ENCODE assay signal across 11 mouse cellular contexts in the genomic region with DNA sequence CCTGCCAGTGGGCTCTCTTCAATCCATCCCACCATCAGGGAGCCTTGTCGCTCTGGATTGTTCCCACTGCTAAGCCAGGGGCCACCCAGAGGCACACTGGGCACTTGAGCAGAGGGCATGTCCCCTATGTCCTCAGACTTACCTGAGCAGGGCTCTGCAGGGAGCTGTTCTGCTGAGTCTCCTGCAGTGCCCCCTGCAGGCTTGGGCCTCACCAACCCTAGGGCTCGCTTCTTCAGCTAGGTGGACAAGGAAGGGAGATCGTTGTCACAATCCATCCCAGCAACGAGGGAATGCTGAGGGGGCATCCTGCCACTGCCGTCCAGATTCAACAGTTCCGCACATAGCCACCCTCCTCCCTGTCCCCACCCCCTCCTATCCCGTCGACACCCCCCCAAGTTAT. TPM values are rescaled to one million over a fixed set of nuclear protein-coding genes. Genes with fewer than 3 reads are reported as not detected.
DNase-seq lines count a peak whose midpoint lies in the region; ATAC-seq and TF ChIP-seq lines count a peak whose summit lies in the region.
"Had no signal": no experiment of that assay in that cellular context is flagged by ENCODE, and none has a peak within 500 bp of the region (broad histone marks: within the 10 kb centered on the region; RNA-seq: fewer than 3 reads in every experiment).

No protein-coding gene starts in this region.

- H3K36me3 ChIP-seq in hindbrain, embryonic 13.5 days = no peaks in the 10 kb centered on the region
- H3K36me3 ChIP-seq in hindbrain, embryonic 12.5 days = no peaks in the 10 kb centered on the region
- no peaks in the 10 kb centered on the region; the same call in 1 of the 2 replicates for H3K36me3 ChIP-seq in spleen, adult 2 months (ENCODE audit: control insufficient read depth, insufficient read depth, low read length)
- H3K36me3 ChIP-seq in hindbrain, postnatal 0 days (ENCODE audit: insufficient read depth, low read length) = no peaks in the 10 kb centered on the region
- H3K36me3 ChIP-seq: hindbrain, embryonic 15.5 days; limb, embryonic 12.5 days had no signal

- no peak for DNase-seq in spleen, adult 2 months (ENCODE audit: low read depth in 1 of 2, low spot score in 2 of 2)
- no peak for DNase-seq in spleen, postnatal 4 days (ENCODE audit: low spot score in 2 of 2)
- DNase-seq in hindbrain, postnatal 0 days (ENCODE audit: low spot score) = no peak
- peak; percentile 29 to 45 for DNase-seq in thymus, postnatal 36 days
- no peak for DNase-seq in layer of hippocampus, postnatal 36 days

- peaks cover 13% of the 10 kb centered on the region for H3K4me1 ChIP-seq in hindbrain, embryonic 13.5 days (replicated peaks)
- peaks cover 18% of the 10 kb centered on the region for H3K4me1 ChIP-seq in hindbrain, embryonic 12.5 days
- no peaks in the 10 kb centered on the region for H3K4me1 ChIP-seq in spleen, adult 2 months (ENCODE audit: control insufficient read depth, insufficient read depth, insufficient read length)
- H3K4me1 ChIP-seq in hindbrain, postnatal 0 days (ENCODE audit: insufficient read depth, low read length) = no peaks in the 10 kb centered on the region
- H3K4me1 ChIP-seq: limb, embryonic 12.5 days had no signal

- H3K27me3 ChIP-seq in hindbrain, embryonic 13.5 days = 0 out of 2 replicates have a peak, but pooled peaks cover 2% of the 10 kb centered on the region
- H3K27me3 ChIP-seq in hindbrain, embryonic 12.5 days = no peaks in the 10 kb centered on the region
- H3K27me3 ChIP-seq in spleen, adult 2 months (ENCODE audit: control insufficient read depth, insufficient read depth, low read length) = no peaks in the 10 kb centered on the region
- H3K27me3 ChIP-seq in hindbrain, postnatal 0 days (ENCODE audit: insufficient read depth, low read length) = no peaks in the 10 kb centered on the region
- H3K27me3 ChIP-seq: hindbrain, embryonic 15.5 days; Patski had no signal

- H3K9ac ChIP-seq in hindbrain, embryonic 13.5 days = 0 out of 2 replicates have a peak overlapping the region, but pooled peaks have one; percentile 13
- H3K9ac ChIP-seq in hindbrain, embryonic 12.5 days = no peak overlapping the region
- H3K9ac ChIP-seq in hindbrain, postnatal 0 days (replicated peaks; ENCODE audit: low read length) = no peak overlapping the region
- H3K9ac ChIP-seq: hindbrain, embryonic 15.5 days; limb, embryonic 12.5 days had no signal

- no peak overlapping the region for H3K4me3 ChIP-seq in hindbrain, embryonic 13.5 days
- H3K4me3 ChIP-seq in hindbrain, embryonic 12.5 days = no peak overlapping the region
- H3K4me3 ChIP-seq in spleen, adult 2 months (ENCODE audit: extremely low read depth, insufficient read depth, insufficient read length) = no peak overlapping the region
- no peak overlapping the region for H3K4me3 ChIP-seq in hindbrain, postnatal 0 days (ENCODE audit: low read length)
- H3K4me3 ChIP-seq: hindbrain, embryonic 15.5 days; limb, embryonic 12.5 days had no signal

- 74% methylated on average over 8 of the region's 8 CpGs for WGBS in hindbrain, embryonic 13.5 days
- WGBS in hindbrain, embryonic 12.5 days = 75% methylated on average over 8 of the region's 8 CpGs
- 84% methylated on average over 8 of the region's 8 CpGs for whole genome bisulfite sequencing in spleen, adult 2 months
- WGBS in hindbrain, postnatal 0 days = 69% methylated on average over 8 of the region's 8 CpGs

- no peak overlapping the region for H3K4me2 ChIP-seq in hindbrain, embryonic 13.5 days
- H3K4me2 ChIP-seq in hindbrain, embryonic 12.5 days (replicated peaks) = no peak overlapping the region
- H3K4me2 ChIP-seq in hindbrain, postnatal 0 days (ENCODE audit: low read depth, low read length) = no peak overlapping the region
- H3K4me2 ChIP-seq: hindbrain, embryonic 15.5 days; limb, embryonic 12.5 days had no signal

- no peaks in the 10 kb centered on the region for H3K9me3 ChIP-seq in hindbrain, embryonic 13.5 days
- H3K9me3 ChIP-seq in hindbrain, embryonic 12.5 days (replicated peaks) = no peaks in the 10 kb centered on the region
- H3K9me3 ChIP-seq in hindbrain, postnatal 0 days (ENCODE audit: low read length) = no peaks in the 10 kb centered on the region
- H3K9me3 ChIP-seq: hindbrain, embryonic 15.5 days; limb, embryonic 12.5 days had no signal

- no peak for TF ChIP-seq POLR2A in spleen, adult 2 months (IDR thresholded peaks at IDR 0.05; ENCODE audit: low read depth, low read length)

- ATAC-seq in hindbrain, embryonic 13.5 days (ENCODE audit: low FRiP score) = no peak
- ATAC-seq in hindbrain, embryonic 12.5 days (ENCODE audit: low FRiP score) = no peak
- 0 out of 2 replicates have a peak, but pooled peaks have one; percentile 16 for ATAC-seq in hindbrain, postnatal 0 days
- ATAC-seq in granulocyte monocyte progenitor cell, adult 5-6 weeks (replicated peaks; ENCODE audit: poor library complexity, severe bottlenecking) = no peak
- ATAC-seq: Patski had no signal

- H3K27ac ChIP-seq in hindbrain, embryonic 13.5 days = no peak overlapping the region
- no peak overlapping the region for H3K27ac ChIP-seq in hindbrain, embryonic 12.5 days
- H3K27ac ChIP-seq in spleen, adult 2 months (ENCODE audit: insufficient read depth, low read length) = no peak overlapping the region
- H3K27ac ChIP-seq in hindbrain, postnatal 0 days = no peak overlapping the region
- H3K27ac ChIP-seq: limb, embryonic 12.5 days had no signal

- peak; percentile 18; the same call in 1 of the 2 replicates for TF ChIP-seq CTCF in spleen, adult 2 months (IDR thresholded peaks at IDR 0.05; ENCODE audit: extremely low read depth, insufficient read depth, insufficient read length, insufficient replicate concordance)
- no peak for TF ChIP-seq CTCF in hindbrain, postnatal 0 days (IDR thresholded peaks at IDR 0.05; ENCODE audit: low read depth)

RNA-seq across cellular contexts. Expression of a gene that starts 6.0 kb away (rescaled TPM):
- polyA plus RNA-seq in hindbrain, embryonic 13.5 days (2015; fragmentation: Nextera tagmentation; extraction: Ambion mirVana) = 36.7 and 40.1 TPM in 2 replicates
- polyA plus RNA-seq in hindbrain, embryonic 12.5 days (2016; fragmentation: Nextera tagmentation; extraction: Ambion mirVana) = 51.7 and 58.0 TPM in 2 replicates
- 66.0 and 78.6 TPM in 2 replicates for polyA plus RNA-seq in spleen, adult 2 months (2012; rRNA removed)
- 12.7 and 15.2 TPM in 2 replicates for total RNA-seq in hindbrain, postnatal 0 days (2014; rRNA removed)
- polyA plus RNA-seq in hindbrain, postnatal 0 days (2015; fragmentation: Nextera tagmentation; extraction: Ambion mirVana) = 16.6 and 17.9 TPM in 2 replicates
- total RNA-seq in granulocyte monocyte progenitor cell, adult 5-6 weeks (2014; fragmentation: Nextera tagmentation) = 31.2 and 34.9 TPM in 2 replicates
- total RNA-seq in granulocyte monocyte progenitor cell, adult 5-6 weeks (2017) = 4.5 and 8.2 TPM in 2 replicates
- total RNA-seq in layer of hippocampus, postnatal 36 days (2021) = 1 to 10 TPM; 5.4 to 6.2 TPM
- polyA plus RNA-seq: Patski had no signal

RNA-seq across cellular contexts. Expression of a gene that starts 23.6 kb away (rescaled TPM):
- 1.6 TPM in 2 replicates for polyA plus RNA-seq in hindbrain, embryonic 13.5 days (2015; fragmentation: Nextera tagmentation; extraction: Ambion mirVana)
- polyA plus RNA-seq in hindbrain, embryonic 12.5 days (2016; fragmentation: Nextera tagmentation; extraction: Ambion mirVana) = 2.7 and 2.9 TPM in 2 replicates
- polyA plus RNA-seq in spleen, adult 2 months (2012; rRNA removed) = 6.4 and 7.4 TPM in 2 replicates
- total RNA-seq in hindbrain, postnatal 0 days (2014; rRNA removed) = 0.94 and 1.4 TPM in 2 replicates
- 2.3 and 2.6 TPM in 2 replicates for polyA plus RNA-seq in hindbrain, postnatal 0 days (2015; fragmentation: Nextera tagmentation; extraction: Ambion mirVana)
- not detected in 2 replicates for total RNA-seq in granulocyte monocyte progenitor cell, adult 5-6 weeks (2014; fragmentation: Nextera tagmentation)
- 0.22 TPM in 1 of 2 replicates, not detected in the other for total RNA-seq in granulocyte monocyte progenitor cell, adult 5-6 weeks (2017)
- 1 to 10 TPM; 5.1 to 5.8 TPM for total RNA-seq in layer of hippocampus, postnatal 36 days (2021)

Comparison
In these comparisons a context has a peak if more than half of its experiments do, and no peak if none do; other contexts are left out.
1. DNase-seq: peak in thymus, postnatal 36 days (2 of 2); none in spleen, adult 2 months (0 of 2), spleen, postnatal 4 days (0 of 2), hindbrain, postnatal 0 days (single experiment) and layer of hippocampus, postnatal 36 days (0 of 2).